Mouse (Mus musculus): ENCODE data around the gene Hoxb5.

Hoxb5 gene

GRCm38 (mm10) chr11:96301837-96302236, 1.3 kb upstream of the Hoxb5 start:
- no peak for DNase-seq (ENCODE audit: low read depth, low spot score)

- no peak for DNase-seq (ENCODE audit: low read depth, low spot score)
Observed at GRCm38 (mm10) chr11:96302381-96303150, 570 bp upstream of the Hoxb5 start.

GRCm38 (mm10) chr11:96304381-96305195, 1.5 kb downstream of the Hoxb5 start:
- no peak for DNase-seq (ENCODE audit: low read depth, low spot score)

GRCm38 (mm10) chr11:96305505-96306182, 2.5 kb downstream of the Hoxb5 start:
- DNase-seq (ENCODE audit: low read depth, low spot score) = no peak

- no peak for DNase-seq (ENCODE audit: low read depth, low spot score)
Observed at GRCm38 (mm10) chr11:96306183-96306907, 3.2 kb downstream of the Hoxb5 start.

GRCm38 (mm10) chr11:96306908-96307269, 3.8 kb downstream of the Hoxb5 start:
- DNase-seq (ENCODE audit: low read depth, low spot score) = no peak

GRCm38 (mm10) chr11:96308763-96309162, 5.6 kb downstream of the Hoxb5 start:
- no peak for DNase-seq (ENCODE audit: low read depth, low spot score)

GRCm38 (mm10) chr11:96309288-96309687, 6.2 kb downstream of the Hoxb5 start:
- no peak for DNase-seq (ENCODE audit: low read depth, low spot score)

- no peak for DNase-seq (ENCODE audit: low read depth, low spot score)
Observed at GRCm38 (mm10) chr11:96310183-96310938, 7.2 kb downstream of the Hoxb5 start.

GRCm38 (mm10) chr11:96311097-96311496, 8.0 kb downstream of the Hoxb5 start:
- DNase-seq (ENCODE audit: low read depth, low spot score) = no peak

- DNase-seq (ENCODE audit: low read depth, low spot score) = no peak
Observed at GRCm38 (mm10) chr11:96311520-96312417, 8.6 kb downstream of the Hoxb5 start.

GRCm38 (mm10) chr11:96313134-96313533, 10.0 kb downstream of the Hoxb5 start:
- DNase-seq (ENCODE audit: low read depth, low spot score) = no peak

GRCm38 (mm10) chr11:96313806-96314428, 10.8 kb downstream of the Hoxb5 start:
- DNase-seq (ENCODE audit: low read depth, low spot score) = no peak

- DNase-seq (ENCODE audit: low read depth, low spot score) = no peak
Observed at GRCm38 (mm10) chr11:96314671-96315343, 11.7 kb downstream of the Hoxb5 start.

GRCm38 (mm10) chr11:96315344-96315681, 12.2 kb downstream of the Hoxb5 start:
- no peak for DNase-seq (ENCODE audit: low read depth, low spot score)

- DNase-seq (ENCODE audit: low read depth, low spot score) = no peak
Observed at GRCm38 (mm10) chr11:96316696-96317607, 13.8 kb downstream of the Hoxb5 start.

- DNase-seq (ENCODE audit: low read depth, low spot score) = no peak
Observed at GRCm38 (mm10) chr11:96317608-96318367, 14.7 kb downstream of the Hoxb5 start, which contains the start of gene Hoxb4. Gene Hoxb4, plus strand, starts transcription at chr11:96318267.

Data from embryo, embryonic 11.5 days (tissue).